Mouse (Mus musculus): ENCODE results near the gene Sema4b. TPM values are rescaled to one million over a fixed set of nuclear protein-coding genes. Genes with fewer than 3 reads are reported as not detected.

Gene Sema4b
- polyA plus RNA-seq, 1 experiment from 2014 or later, result 24.7 TPM

GRCm38 (mm10) chr7:80158496-80159268, 28.0 kb upstream of the Sema4b start:
- H3K4me3 ChIP-seq, result no peak overlapping the region
- no peaks in the 10 kb centered on the region for H3K27me3 ChIP-seq
- no peak overlapping the region for H3K4me2 ChIP-seq (replicated peaks)
- H3K9me3 ChIP-seq, result no peaks in the 10 kb centered on the region
- no peaks in the 10 kb centered on the region for H3K4me1 ChIP-seq
- no peaks in the 10 kb centered on the region for H3K36me3 ChIP-seq
- no peak overlapping the region for H3K9ac ChIP-seq (replicated peaks)
- no peak for ATAC-seq (replicated peaks)
- WGBS, result 90% methylated on average over 8 of the region's 8 CpGs
- H3K27ac ChIP-seq (replicated peaks), result no peak overlapping the region

GRCm38 (mm10) chr7:80160293-80160944, 26.2 kb upstream of the Sema4b start:
- Histone ChIP-seq H3K36me3 (no peaks in the 10 kb centered on the region), H3K4me2 (replicated peaks) (no peak overlapping the region), H3K9ac (replicated peaks) (no peak overlapping the region), H3K9me3 (no peaks in the 10 kb centered on the region), H3K4me1 (no peaks in the 10 kb centered on the region), H3K4me3 (no peak overlapping the region), H3K27me3 (no peaks in the 10 kb centered on the region), H3K27ac (replicated peaks) (no peak overlapping the region)
- ATAC-seq (replicated peaks), result no peak
- 63% methylated on average over 7 of the region's 7 CpGs for WGBS

- H3K9me3 ChIP-seq, result no peaks in the 10 kb centered on the region
Observed at GRCm38 (mm10) chr7:80160945-80161306, 25.7 kb upstream of the Sema4b start.

GRCm38 (mm10) chr7:80165432-80165831, 21.2 kb upstream of the Sema4b start:
- no peak overlapping the region for H3K4me3 ChIP-seq
- no peak for ATAC-seq (replicated peaks)
- H3K4me1 ChIP-seq, result no peaks in the 10 kb centered on the region
- no peaks in the 10 kb centered on the region for H3K27me3 ChIP-seq
- no peak overlapping the region for H3K9ac ChIP-seq (replicated peaks)
- no peaks in the 10 kb centered on the region for H3K36me3 ChIP-seq
- no peak overlapping the region for H3K27ac ChIP-seq (replicated peaks)
- H3K9me3 ChIP-seq, result no peaks in the 10 kb centered on the region
- no peak overlapping the region for H3K4me2 ChIP-seq (replicated peaks)
- 89% methylated on average over 5 of the region's 5 CpGs for WGBS

More at GRCm38 (mm10) chr7:80160945-80161306, 25.7 kb upstream of the Sema4b start:
- Histone ChIP-seq H3K4me1 (no peaks in the 10 kb centered on the region), H3K9ac (replicated peaks) (no peak overlapping the region), H3K4me3 (no peak overlapping the region), H3K4me2 (replicated peaks) (no peak overlapping the region), H3K36me3 (no peaks in the 10 kb centered on the region), H3K27ac (replicated peaks) (no peak overlapping the region), H3K27me3 (no peaks in the 10 kb centered on the region)
- WGBS, result 79% methylated on average over 8 of the region's 8 CpGs
- ATAC-seq (replicated peaks), result no peak

- no peak overlapping the region for H3K27ac ChIP-seq (replicated peaks)
- 70% methylated on average over 7 of the region's 7 CpGs for WGBS
- H3K4me1 ChIP-seq, result peaks cover 7% of the 10 kb centered on the region; the same call in 1 of the 2 replicates
- H3K9ac ChIP-seq (replicated peaks), result no peak overlapping the region
- no peaks in the 10 kb centered on the region for H3K27me3 ChIP-seq
- H3K9me3 ChIP-seq, result no peaks in the 10 kb centered on the region
- no peak overlapping the region for H3K4me3 ChIP-seq
- no peak overlapping the region for H3K4me2 ChIP-seq (replicated peaks)
- ATAC-seq (replicated peaks), result no peak
- no peaks in the 10 kb centered on the region for H3K36me3 ChIP-seq
Observed at GRCm38 (mm10) chr7:80166740-80167139, 19.9 kb upstream of the Sema4b start.

GRCm38 (mm10) chr7:80169847-80170246, 16.8 kb upstream of the Sema4b start:
- no peak overlapping the region for H3K4me2 ChIP-seq (replicated peaks)
- ATAC-seq (replicated peaks), result no peak
- H3K4me3 ChIP-seq, result no peak overlapping the region
- peaks cover 7% of the 10 kb centered on the region; the same call in 1 of the 2 replicates for H3K4me1 ChIP-seq
- WGBS, result 92% methylated on average over 2 of the region's 2 CpGs
- H3K9me3 ChIP-seq, result no peaks in the 10 kb centered on the region
- no peak overlapping the region for H3K9ac ChIP-seq (replicated peaks)
- no peaks in the 10 kb centered on the region for H3K27me3 ChIP-seq
- H3K27ac ChIP-seq (replicated peaks), result no peak overlapping the region
- H3K36me3 ChIP-seq, result no peaks in the 10 kb centered on the region

GRCm38 (mm10) chr7:80171345-80171744, 15.3 kb upstream of the Sema4b start:
- no peaks in the 10 kb centered on the region for H3K9me3 ChIP-seq
- peaks cover 7% of the 10 kb centered on the region; the same call in 1 of the 2 replicates for H3K4me1 ChIP-seq
- H3K9ac ChIP-seq (replicated peaks), result no peak overlapping the region
- H3K27me3 ChIP-seq, result no peaks in the 10 kb centered on the region
- ATAC-seq (replicated peaks), result no peak
- no peaks in the 10 kb centered on the region for H3K36me3 ChIP-seq
- 43% methylated on average over 8 of the region's 8 CpGs for WGBS
- no peak overlapping the region; the same call in 1 of the 2 replicates for H3K27ac ChIP-seq (replicated peaks)
- H3K4me2 ChIP-seq (replicated peaks), result no peak overlapping the region
- H3K4me3 ChIP-seq, result no peak overlapping the region

- H3K4me3 ChIP-seq, result no peak overlapping the region
- ATAC-seq (replicated peaks), result no peak
- H3K9me3 ChIP-seq, result no peaks in the 10 kb centered on the region
- H3K4me1 ChIP-seq, result peaks cover 7% of the 10 kb centered on the region; the same call in 1 of the 2 replicates
- H3K36me3 ChIP-seq, result no peaks in the 10 kb centered on the region
- no peaks in the 10 kb centered on the region for H3K27me3 ChIP-seq
- no peak overlapping the region for H3K27ac ChIP-seq (replicated peaks)
- no peak overlapping the region for H3K9ac ChIP-seq (replicated peaks)
- WGBS, result 79% methylated on average over 8 of the region's 8 CpGs
- H3K4me2 ChIP-seq (replicated peaks), result no peak overlapping the region
Observed at GRCm38 (mm10) chr7:80172069-80172956, 14.3 kb upstream of the Sema4b start.

- no peak overlapping the region for H3K4me3 ChIP-seq
- no peak overlapping the region for H3K4me2 ChIP-seq (replicated peaks)
- no peak overlapping the region for H3K27ac ChIP-seq (replicated peaks)
- H3K4me1 ChIP-seq, result peaks cover 6% of the 10 kb centered on the region; the same call in 1 of the 2 replicates
- H3K9ac ChIP-seq (replicated peaks), result no peak overlapping the region
- no peaks in the 10 kb centered on the region for H3K36me3 ChIP-seq
- ATAC-seq (replicated peaks), result no peak
- H3K27me3 ChIP-seq, result no peaks in the 10 kb centered on the region
- H3K9me3 ChIP-seq, result no peaks in the 10 kb centered on the region
- 67% methylated on average over 3 of the region's 3 CpGs for WGBS
Observed at GRCm38 (mm10) chr7:80176159-80176558, 10.5 kb upstream of the Sema4b start.

GRCm38 (mm10) chr7:80177438-80177837, 9.2 kb upstream of the Sema4b start:
- H3K27me3 ChIP-seq, result no peaks in the 10 kb centered on the region
- 95% methylated on average over 3 of the region's 3 CpGs for WGBS
- no peaks in the 10 kb centered on the region for H3K36me3 ChIP-seq
- H3K4me1 ChIP-seq, result no peaks in the 10 kb centered on the region
- no peak overlapping the region for H3K9ac ChIP-seq (replicated peaks)
- H3K4me3 ChIP-seq, result no peak overlapping the region
- H3K4me2 ChIP-seq (replicated peaks), result no peak overlapping the region
- no peak for ATAC-seq (replicated peaks)
- no peaks in the 10 kb centered on the region for H3K9me3 ChIP-seq
- no peak overlapping the region for H3K27ac ChIP-seq (replicated peaks)

- Histone ChIP-seq H3K4me2 (replicated peaks) (no peak overlapping the region), H3K36me3 (no peaks in the 10 kb centered on the region), H3K4me3 (no peak overlapping the region), H3K9me3 (no peaks in the 10 kb centered on the region), H3K27me3 (no peaks in the 10 kb centered on the region), H3K4me1 (no peaks in the 10 kb centered on the region), H3K27ac (replicated peaks) (no peak overlapping the region), H3K9ac (replicated peaks) (no peak overlapping the region)
- WGBS, result 89% methylated on average over 10 of the region's 10 CpGs
- ATAC-seq (replicated peaks), result no peak
Observed at GRCm38 (mm10) chr7:80178037-80178729, 8.5 kb upstream of the Sema4b start.
